Mouse (Mus musculus): ENCODE results near the gene Stau1.
"Not testable (repeated sequence)": the region's sequence is repeated elsewhere in the genome, so short reads cannot be mapped to it uniquely, and the experiment has no call there.

The Stau1 gene

GRCm38 (mm10) chr2:166995796-166996532, at the start of gene Stau1:
Gene Stau1, minus strand, starts transcription at chr2:166996299.
- DNase-seq: peak; percentile 93

GRCm38 (mm10) chr2:167043400-167044121, 47.5 kb upstream of the Stau1 start:
- DNase-seq: no peak

- DNase-seq: no peak
These were observed 43.3 kb upstream of the Stau1 start for GRCm38 (mm10) chr2:167039386-167039785.

GRCm38 (mm10) chr2:167038716-167039115, 42.6 kb upstream of the Stau1 start:
- no peak for DNase-seq

GRCm38 (mm10) chr2:167038297-167038696, 42.2 kb upstream of the Stau1 start:
- DNase-seq: no peak

GRCm38 (mm10) chr2:167037710-167038109, 41.6 kb upstream of the Stau1 start:
- no peak for DNase-seq

GRCm38 (mm10) chr2:167030507-167030906, 34.4 kb upstream of the Stau1 start:
- DNase-seq: no peak

GRCm38 (mm10) chr2:167028553-167028952, 32.5 kb upstream of the Stau1 start:
- no peak for DNase-seq

- no peak for DNase-seq
These were observed 23.3 kb upstream of the Stau1 start for GRCm38 (mm10) chr2:167019396-167019795.

GRCm38 (mm10) chr2:167015382-167015718, 19.3 kb upstream of the Stau1 start:
- DNase-seq: no peak

GRCm38 (mm10) chr2:167014702-167015381, 18.7 kb upstream of the Stau1 start, which contains the start of gene Ddx27:
Gene Ddx27, plus strand, starts transcription at chr2:167015193.
- DNase-seq: peak; percentile 85

GRCm38 (mm10) chr2:167010546-167010945, 14.4 kb upstream of the Stau1 start:
- DNase-seq: no peak

- no peak for DNase-seq
These were observed 13.4 kb upstream of the Stau1 start for GRCm38 (mm10) chr2:167009483-167009882.

GRCm38 (mm10) chr2:167007565-167007964, 11.5 kb upstream of the Stau1 start:
- DNase-seq: not testable (repeated sequence)

- peak; percentile 59 for DNase-seq
These were observed 10.9 kb upstream of the Stau1 start for GRCm38 (mm10) chr2:167007001-167007491.

GRCm38 (mm10) chr2:167006355-167006754, 10.3 kb upstream of the Stau1 start:
- DNase-seq: no peak

- peak; percentile 67 for DNase-seq
These were observed 8.2 kb upstream of the Stau1 start for GRCm38 (mm10) chr2:167004099-167004854.

GRCm38 (mm10) chr2:167001486-167001885, 5.4 kb upstream of the Stau1 start:
- no peak for DNase-seq

GRCm38 (mm10) chr2:166996533-166996894, 415 bp upstream of the Stau1 start:
- no peak for DNase-seq

GRCm38 (mm10) chr2:166995021-166995795, 891 bp downstream of the Stau1 start:
- peak; percentile 26 for DNase-seq

GRCm38 (mm10) chr2:166991945-166992344, 4.2 kb downstream of the Stau1 start:
- no peak for DNase-seq

- no peak for DNase-seq
These were observed 5.2 kb downstream of the Stau1 start for GRCm38 (mm10) chr2:166990861-166991260.

Measured in cerebellum, adult 11 months (tissue).